Mouse (Mus musculus): ENCODE data around the gene Chchd1.

The Chchd1 gene
- long read RNA-seq, experiment 1, transcript Chchd1-201 (3 exons, 616 nt) = major isoform, 68 of 71 reads
- long read RNA-seq, experiment 1, partial matches to known transcripts = 0 of 71 reads
- long read RNA-seq, experiment 1, other reads (novel, unspliced or antisense) = 2 of 71 reads
- long read RNA-seq, experiment 2, transcript Chchd1-201 (3 exons, 616 nt) = major isoform, 81 of 86 reads
- long read RNA-seq, experiment 2, partial matches to known transcripts = 0 of 86 reads
- long read RNA-seq, experiment 2, other reads (novel, unspliced or antisense) = 0 of 86 reads

DNA sequence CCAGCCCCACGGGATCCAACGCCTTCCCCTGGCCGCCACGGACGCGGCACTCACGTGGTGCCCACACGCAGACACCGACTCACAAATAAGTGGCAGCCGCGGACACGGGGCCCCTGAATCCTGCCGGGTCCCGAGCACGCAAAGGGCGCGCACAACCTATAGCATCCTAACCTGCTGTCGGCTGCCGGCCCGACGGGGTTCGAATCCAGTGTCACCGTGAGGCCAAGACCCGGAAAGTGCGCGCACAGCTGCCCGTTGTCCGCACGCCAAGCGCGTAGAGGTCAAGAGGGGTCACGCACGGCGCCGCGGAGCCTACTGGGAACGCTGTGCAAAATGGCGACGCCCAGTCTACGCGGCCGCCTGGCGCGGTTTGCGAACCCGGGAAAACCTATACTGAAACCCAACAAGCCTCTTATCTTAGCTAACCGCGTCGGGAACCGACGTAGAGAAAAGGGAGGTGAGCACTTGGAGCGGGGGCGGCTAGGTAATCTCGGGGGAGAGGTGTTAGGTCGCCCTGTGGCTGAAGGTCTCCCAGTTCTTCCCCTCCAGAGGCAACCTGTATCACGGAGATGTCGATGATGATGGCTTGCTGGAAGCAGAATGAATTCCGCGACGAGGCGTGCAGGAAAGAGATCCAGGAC lies at the start of gene Chchd1:
Gene Chchd1 (plus strand): TSS at position 266 of the 641 bp plus-strand sequence.
- intact Hi-C loops (cut with DNase I) = no loop called here

DNA sequence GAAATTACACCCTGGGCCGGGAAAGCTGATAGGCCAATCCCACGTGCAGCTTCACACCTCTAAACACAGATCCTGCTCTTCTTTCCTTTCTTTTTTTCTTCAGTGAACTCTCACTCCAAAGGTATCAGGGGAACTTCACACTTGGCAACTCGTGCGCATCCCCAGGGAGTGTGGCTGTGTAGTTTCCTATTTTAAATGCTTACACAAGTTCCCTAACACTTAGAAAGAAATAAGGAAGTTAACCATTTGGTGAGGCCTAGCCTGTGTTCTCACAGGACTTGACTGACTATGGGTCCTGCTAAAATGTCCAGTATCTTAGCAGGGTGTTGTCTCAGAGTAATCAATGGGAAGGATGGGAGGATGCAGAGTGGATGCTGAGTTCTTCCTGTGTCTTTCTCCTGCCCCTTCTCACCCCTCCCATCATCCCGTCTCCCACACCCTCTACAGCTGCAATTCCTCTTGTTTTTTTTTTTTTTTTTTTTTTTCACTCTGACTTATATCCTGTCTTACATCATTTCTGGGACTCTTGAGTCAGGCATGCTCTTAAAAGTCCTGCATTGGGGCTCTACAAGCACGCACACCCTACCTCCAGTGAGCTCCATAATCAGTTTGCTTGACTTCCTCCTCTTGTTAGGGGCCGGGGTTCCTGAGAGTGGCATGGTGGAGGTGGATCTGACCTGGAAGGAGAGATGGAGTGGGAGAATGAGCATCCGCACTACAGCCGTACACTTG lies 48.0 kb upstream of the Chchd1 start:
- intact Hi-C loops (cut with DNase I) = no loop called here

DNA sequence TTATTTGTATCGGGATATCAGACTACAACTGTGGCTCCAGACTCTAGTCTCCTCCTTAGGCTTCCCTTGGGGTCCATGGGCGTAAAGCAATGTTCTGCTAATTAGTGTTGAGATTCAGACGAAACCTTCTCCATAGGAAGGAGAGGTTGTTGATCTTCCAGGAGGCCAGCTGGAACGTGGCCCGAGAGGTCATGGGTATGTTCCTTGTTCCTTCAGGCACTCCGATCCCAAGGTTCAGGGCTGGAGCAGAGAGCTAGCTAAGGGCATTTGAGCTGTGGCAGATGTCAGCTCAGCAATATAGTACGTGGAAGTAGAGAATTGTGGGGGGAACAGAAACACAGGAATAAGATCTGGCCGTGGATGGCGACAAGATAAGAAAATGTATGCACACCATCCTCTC lies 47.1 kb upstream of the Chchd1 start:
- intact Hi-C loops (cut with DNase I) = no loop called here

DNA sequence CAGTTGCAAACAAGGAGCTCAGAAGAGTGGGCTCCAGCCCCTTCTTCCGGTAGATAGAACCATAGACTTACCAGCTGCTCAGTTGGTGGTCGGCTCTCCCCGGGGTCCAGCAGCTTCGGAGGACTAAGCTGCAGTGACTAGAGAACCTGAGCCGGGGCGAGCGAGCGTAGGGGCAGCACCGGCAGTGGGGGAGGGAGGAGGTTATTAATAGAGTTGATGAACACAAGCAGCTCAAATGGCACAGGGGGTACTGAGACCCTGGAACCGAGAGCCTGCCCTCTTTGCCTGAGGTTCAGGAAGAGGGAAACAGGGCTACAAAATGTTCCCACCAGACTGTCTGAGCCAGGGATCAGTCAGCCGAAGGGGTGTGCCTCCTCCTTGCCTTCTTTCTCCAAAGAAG lies 46.4 kb upstream of the Chchd1 start, which contains the start of gene Myoz1:
Gene Myoz1 (minus strand): TSS at position 180 of the 400 bp plus-strand sequence.
- intact Hi-C loops (cut with DNase I) = no loop called here

DNA sequence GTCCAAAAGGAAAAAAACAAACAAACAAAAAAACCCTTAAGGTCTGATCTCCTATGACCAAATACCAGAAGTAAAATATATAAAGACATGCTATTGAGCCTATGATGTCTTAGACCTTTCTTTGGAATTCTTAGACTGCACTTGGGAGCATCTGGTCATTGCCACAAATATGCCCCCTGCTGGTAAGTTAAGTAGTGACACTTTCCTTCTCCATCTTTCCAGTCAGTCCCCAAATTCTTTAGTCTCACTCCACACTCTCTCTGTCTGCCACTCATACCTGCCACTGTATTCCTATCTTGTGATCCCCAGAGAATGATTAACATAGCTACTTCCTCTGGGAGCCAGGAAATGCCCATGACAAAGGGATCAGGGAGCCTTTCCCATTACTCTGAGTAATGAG lies 44.5 kb upstream of the Chchd1 start:
- intact Hi-C loops (cut with DNase I) = no loop called here

DNA sequence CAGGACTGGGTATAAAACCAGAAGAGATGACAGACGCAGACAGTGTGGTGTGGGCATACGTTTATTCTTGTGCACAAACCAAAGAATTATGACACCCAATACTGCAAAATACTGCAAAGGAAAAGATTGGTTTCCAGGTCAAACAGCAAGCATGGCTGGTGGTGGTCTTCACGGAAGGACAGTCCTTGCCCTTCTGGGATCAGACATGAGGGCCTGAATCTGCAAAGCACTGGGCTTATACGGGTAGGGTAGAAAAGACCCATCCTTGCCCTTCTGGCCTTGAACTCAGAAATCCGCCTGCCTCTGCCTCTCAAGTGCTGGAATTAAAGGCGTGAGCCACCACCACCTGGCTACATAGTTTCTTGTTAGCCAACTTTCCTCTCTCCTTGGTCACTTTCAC lies 43.9 kb upstream of the Chchd1 start:
- intact Hi-C loops (cut with DNase I) = no loop called here

DNA sequence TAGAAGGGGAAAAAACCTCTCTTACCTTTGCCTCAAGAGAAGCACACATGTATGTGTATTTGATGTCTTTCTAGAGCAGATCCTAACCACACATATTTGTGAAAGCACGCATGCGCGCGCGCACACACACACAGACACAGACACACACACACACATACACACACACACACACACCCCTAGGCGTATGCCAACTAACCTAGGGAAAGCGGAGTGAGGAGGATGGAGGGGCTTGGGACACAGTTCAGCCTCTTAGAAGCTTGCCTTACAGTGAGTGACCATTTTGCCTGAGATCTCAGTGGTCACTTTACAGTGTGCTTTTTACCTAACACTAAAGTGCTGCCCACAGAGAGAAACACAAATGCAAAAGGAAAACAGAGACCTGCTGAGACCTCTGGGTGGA lies 43.1 kb upstream of the Chchd1 start:
- intact Hi-C loops (cut with DNase I) = no loop called here

DNA sequence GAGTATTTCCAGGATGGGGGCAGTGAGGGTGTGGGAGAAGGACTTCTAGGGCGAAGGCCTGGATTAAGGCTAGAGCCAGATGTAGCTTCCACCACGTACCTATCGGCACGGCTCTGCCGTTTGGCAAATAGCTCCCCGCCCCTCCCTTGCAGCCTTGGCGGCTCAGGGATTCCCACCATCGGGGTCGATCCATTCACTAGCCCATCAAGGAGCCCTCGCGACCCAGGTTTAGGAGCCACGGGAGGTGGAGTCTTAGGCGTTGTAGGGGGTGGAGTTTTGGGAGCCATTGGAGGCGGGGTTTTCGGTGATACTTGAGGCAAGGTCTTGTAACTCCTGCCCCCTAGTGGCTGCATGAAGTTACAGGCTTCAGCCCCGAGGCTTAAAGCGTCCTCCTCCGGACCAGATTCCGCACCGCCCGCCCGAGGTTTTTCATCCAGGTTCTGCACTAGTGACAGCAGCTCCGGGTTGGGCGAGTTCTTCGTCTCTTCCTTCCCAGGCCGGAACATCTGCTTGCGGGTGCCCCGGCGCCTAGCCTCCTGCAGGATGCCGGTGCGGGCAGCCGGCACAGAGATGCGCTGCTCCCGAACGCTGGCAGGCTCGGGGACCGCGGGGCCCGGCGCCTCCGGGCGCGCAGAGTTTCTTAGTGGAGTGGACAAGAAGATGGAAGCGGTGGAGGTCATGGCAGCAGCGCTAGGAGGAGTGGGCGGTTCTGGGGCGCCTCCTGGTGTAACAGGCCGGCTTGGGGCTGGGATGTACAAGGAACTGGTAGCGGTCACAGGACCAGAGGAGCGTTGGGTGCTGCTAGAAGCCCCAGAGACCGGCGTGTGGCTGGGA lies 41.8 kb upstream of the Chchd1 start:
- intact Hi-C loops (cut with DNase I) = loop anchor here (1.0 kb wide), 2 partner anchors 17 to 85 kb away; no protein-coding TSS in a partner anchor

DNA sequence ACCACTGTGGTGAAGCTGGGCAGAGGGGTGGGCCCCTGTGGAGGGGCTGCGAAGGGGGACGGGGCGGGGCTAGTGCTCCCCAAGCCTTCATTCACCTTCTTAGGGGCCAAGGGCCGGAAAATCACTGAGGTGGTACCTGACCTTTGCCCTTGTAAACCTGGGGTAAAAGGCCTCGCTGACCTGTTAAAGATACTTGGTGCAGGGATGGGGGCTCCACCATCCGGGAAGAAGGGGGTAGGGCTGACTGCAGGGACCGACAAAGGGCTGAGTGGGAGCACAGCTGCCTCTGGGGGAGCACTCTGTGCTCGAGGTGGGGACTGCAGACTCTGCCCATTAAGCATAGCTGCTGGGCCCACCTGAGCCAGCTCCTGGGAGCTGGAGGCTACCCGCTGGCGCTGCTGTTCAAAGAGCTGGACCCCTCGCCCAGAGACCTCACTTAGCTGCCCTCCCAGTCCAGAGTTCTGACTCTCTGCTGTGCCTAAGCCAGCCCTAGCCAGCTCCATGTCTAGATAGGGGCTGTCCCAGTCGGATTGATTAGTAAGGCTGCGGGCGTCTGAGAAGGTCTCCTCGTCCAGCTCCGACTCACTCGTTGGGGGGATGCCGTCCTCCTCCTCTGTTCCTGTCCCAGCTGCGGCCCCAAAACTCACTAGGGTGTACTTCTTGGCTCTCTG lies 41.0 kb upstream of the Chchd1 start:
- intact Hi-C loops (cut with DNase I) = loop anchor here (1.0 kb wide), 2 partner anchors 17 to 85 kb away; no protein-coding TSS in a partner anchor

DNA sequence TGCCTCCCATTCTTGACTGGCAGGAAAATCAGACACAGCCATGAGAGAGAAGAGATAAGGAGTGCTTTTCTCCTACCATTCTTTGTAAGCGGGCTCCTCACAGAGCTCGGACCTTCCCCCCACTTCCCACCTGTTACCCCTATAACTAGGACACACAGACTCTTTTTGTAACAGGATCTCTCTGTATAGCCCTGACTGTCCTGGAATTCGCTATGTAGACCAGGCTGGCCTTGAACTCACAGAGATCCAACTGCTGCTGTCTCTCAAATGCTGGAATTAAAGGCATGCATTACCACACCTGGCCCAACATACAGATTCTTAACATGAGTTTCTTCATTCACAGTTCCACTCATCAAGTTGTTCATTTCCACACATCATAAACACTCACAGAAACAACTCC lies 40.1 kb upstream of the Chchd1 start:
- intact Hi-C loops (cut with DNase I) = no loop called here

DNA sequence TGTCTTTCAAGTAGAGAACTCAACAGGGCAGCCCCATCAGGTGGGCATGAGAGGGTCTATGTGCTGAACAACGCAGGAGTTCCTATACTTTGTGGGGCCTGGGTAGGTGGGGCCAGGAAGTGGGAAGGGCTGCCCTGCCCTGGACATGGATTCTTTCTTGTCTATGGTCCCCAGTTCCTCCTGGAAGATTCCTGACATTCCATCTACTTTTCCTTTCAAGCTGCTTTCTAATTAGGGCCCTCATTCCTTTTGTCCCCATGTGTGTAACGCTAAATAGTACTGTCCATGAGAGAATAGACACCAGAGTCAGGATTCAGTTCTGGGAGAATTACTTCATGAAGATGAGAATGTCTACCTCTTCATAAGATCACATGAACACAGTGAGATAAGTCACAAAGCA lies 39.2 kb upstream of the Chchd1 start:
- intact Hi-C loops (cut with DNase I) = no loop called here

DNA sequence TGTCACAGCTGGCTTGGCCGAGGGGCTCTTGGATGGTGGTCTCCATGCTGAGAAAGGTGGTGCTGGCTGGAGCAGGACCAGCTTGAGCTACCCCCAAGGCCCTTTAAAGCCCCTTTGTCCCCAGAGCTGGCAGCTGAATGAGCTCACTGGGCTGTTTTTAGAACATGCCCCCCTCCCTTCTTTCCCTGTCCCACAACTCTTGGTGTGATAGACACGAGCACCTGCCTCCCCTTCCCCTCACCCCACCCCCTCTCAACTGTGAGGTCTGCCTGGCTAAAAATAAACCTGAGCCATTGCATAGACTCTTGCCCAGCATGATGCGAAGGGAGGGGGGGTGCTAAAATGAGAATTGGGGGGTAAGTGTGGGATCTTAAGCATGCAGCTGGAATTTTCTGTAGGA lies 38.4 kb upstream of the Chchd1 start:
- intact Hi-C loops (cut with DNase I) = no loop called here

DNA sequence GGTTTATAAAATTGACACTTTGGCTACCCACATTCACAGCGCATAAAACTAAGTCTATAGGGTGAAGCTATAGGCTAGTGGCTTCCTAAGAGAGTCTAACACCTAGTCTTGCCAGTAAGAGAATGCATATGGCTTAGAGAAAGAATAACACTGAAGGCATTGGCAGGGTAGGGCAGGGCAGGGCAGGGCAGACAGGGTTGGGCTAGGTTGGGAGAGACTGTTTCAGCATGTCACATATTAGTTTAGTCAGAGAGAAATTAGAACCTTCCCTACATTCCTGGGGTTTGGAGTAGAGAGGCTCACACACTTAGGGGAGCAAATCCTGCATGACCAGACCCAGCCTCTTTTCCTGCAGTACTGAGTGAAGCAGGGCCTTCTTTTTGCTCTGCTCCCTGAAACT lies 35.3 kb upstream of the Chchd1 start:
- intact Hi-C loops (cut with DNase I) = no loop called here

DNA sequence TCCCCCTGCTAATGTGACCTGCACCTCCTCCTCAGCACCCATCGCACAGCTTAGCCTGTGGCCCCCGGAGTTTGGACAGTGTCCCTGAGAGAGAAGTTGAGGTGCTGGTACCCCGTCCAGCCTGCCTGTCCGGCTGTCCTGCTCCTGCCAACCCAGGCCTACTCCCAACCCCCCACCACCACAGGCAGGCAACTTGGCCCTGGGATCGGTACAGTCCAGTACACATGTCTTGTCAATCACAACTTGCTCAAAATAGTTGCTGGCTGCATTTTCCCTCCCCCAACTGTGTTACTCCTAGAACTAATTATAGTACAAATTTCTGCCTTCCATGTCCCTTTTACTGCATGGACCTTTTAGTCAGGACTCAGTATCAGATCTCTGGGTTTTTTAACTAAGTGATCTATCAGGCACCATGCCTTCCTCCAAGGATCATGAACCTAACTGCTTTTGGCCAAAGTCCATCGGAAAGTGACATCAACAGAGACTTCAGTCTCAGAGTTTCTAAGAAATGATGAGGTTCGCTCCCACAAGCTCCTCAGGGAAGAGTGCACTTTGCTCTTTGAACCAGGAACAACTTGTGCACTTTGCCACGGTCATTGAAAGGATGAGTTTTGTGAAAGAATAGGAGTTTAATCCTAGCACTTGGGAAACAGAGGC lies 34.5 kb upstream of the Chchd1 start, which contains the start of gene Synpo2l:
Gene Synpo2l (minus strand): TSS at position 201 of the 657 bp plus-strand sequence.
- intact Hi-C loops (cut with DNase I) = no loop called here

DNA sequence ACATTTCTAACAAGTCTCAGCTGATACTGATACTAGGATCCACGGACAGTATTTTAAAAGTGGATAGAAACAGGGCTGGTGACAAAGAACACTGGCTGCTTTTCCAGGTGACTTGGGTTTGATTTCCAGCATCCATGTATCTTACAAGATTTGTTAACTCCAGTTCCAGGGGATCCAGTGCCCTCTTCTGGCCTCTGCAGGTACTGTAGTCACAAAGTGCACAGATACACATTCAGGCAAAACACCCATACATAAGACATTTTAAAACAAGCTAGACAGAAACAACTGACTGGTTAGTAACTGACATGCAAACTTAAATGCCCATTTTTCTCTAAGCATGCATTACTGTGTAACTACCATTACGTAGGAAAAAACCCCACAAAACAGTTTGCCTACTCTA lies 29.8 kb upstream of the Chchd1 start:
- intact Hi-C loops (cut with DNase I) = no loop called here

DNA sequence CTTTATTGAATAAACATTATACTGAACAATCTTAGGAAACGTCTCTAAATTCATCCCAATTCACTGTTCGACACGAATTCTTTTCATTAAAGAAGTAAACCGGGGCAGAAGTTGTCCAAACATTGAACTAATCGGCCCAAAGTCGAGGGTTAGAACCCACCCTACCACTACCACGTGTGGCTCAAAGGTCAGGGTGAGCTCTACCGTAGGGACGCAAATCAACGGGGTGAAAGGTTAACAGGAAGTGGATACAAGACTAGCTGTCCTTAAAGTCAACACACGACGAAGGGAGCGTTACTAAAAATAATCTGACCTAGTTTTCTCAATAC lies 29.1 kb upstream of the Chchd1 start:
- intact Hi-C loops (cut with DNase I) = no loop called here

DNA sequence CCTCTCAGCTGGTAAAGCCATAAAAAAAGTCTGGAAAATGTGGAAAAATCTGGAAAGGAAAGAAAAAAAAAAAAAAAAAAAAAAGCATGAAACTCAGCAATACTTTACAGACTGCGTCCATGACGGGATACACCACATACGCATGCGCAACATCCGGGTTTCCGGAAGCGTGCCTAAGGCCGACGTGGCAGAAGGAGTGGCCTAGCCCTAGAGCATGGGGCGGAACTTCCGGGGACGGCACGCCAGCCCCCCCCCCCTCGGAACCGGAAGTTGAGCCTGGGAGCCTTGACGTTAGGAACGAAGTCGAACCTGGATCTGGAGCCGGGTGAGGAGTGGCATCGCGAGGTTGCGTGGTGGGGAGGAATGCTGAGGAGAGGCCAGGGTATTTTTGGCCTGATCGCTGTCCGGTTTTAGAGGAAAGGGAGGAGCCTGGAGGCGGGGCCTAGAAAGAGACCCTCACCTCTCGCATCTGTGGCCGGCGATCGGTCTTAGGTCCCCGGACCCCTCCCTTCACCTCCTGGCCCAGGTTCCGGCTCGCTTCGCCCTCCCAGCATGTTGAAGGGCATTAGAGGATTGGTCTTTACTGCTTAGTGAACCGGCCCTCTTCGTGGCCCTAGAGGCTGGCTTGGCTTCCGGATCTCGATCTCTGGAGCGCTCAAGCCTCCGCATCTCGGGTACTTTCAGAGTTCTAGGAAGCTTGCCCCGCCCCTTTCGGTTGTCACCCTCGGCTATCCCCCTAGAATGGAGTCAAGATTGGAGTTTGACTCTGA lies 28.6 kb upstream of the Chchd1 start, which contains the start of gene Sec24c:
Gene Sec24c (plus strand): TSS at position 245 of the 770 bp plus-strand sequence.
- intact Hi-C loops (cut with DNase I) = no loop called here

DNA sequence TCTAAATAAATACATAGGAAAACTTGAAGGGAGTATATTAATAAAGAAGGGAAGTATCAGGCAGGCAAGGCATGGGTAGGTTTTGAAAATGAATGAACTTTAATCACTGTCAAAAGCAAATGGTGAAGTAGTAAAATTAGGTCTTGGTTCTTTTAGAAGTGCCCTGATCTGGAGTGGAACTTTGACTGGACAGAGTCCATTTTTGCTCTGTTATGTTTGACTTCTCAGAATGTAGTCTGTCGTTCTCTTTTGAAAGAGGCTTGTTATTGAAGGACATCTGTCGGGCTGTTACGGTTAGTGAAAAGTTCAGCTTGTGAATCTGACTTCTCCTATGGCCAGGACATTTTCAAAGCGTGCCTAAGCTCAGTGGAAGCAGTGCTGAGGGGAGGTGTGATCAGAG lies 24.9 kb upstream of the Chchd1 start:
- intact Hi-C loops (cut with DNase I) = no loop called here

DNA sequence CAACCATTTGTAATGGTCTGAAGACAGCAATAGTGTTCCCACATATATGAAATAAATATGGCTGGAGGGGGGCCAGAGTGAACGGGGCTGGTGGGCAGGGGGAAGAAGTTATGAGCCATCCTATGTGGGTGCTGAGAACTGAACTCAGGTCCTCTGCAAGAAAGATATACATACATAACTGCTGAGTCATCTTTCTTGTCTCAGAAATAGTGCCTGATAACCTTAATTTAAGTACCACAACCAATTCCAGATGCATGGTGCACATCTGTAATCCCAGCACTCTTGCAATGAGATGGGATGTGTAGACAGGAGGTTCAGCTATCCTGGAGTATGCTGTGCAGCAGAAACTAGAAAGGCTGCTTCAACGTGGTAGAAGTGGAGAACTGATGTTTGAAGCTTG lies 21.1 kb upstream of the Chchd1 start:
- intact Hi-C loops (cut with DNase I) = no loop called here
